Mouse (Mus musculus): ENCODE measurements around the gene Gm42688. TPM values are rescaled to one million over a fixed set of nuclear protein-coding genes. Genes with fewer than 3 reads are reported as not detected.

The Gm42688 gene
- polyA plus RNA-seq, 1 experiment from 2014 or later, result 1.1 TPM

DNA sequence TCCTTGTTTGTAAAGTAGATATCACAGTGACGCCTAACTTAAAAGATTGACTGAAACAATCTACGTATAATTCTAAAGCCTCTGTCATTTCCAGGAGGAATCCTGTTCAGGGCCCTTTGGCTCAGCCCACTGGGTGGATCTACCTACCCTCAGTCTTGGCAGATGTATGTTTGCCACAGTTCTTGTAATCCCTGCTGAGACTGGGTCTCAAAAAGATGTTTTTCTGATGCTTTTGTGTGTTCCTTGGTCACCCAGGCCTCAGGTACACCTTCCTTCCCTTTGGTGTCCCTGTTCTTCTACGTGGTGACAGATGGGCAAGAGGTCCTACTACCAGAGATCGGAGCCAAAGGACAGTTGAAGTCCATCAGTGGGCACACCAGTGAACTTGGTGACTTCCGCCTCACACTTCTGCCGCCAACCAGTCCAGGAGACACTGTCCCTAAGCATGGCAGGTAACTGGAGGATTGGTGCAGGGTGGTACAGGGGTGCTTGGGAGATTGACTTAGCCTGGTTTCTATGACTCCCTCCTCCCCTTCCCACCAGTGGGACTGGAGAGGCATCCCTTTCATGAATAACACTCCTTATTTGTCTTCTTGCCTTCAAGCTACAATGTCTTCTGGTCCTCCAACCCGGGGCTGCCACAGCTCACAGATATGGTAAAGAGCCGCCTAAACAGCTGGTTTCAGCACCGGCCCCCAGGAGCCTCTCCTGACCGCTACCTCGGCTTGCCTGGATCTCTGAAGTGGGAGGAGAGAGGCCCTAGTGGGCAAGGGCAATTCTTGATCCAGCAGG lies 15.2 kb downstream of the Gm42688 start:
- Histone ChIP-seq H3K4me3 (ENCODE audit: low read depth, low read length) (peak overlapping the region; percentile 61), H3K27me3 (replicated peaks; ENCODE audit: control insufficient read depth, insufficient read depth, low read length) (no peaks in the 10 kb centered on the region), H3K27ac (ENCODE audit: low read depth, low read length) (no peak overlapping the region), H3K36me3 (ENCODE audit: control insufficient read depth, insufficient read depth) (peaks cover 14% of the 10 kb centered on the region), H3K4me1 (replicated peaks; ENCODE audit: control insufficient read depth, insufficient read depth, low read length) (0 out of 2 replicates have a peak, but pooled peaks cover 5% of the 10 kb centered on the region), H3K4me2 (replicated peaks; ENCODE audit: low read depth) (peak overlapping the region; percentile 89), H3K9ac (ENCODE audit: low read depth, low read length) (peak overlapping the region; percentile 77), H3K9me3 (ENCODE audit: control insufficient read depth) (no peaks in the 10 kb centered on the region)
- no peak for TF ChIP-seq CTCF (IDR thresholded peaks at IDR 0.05; ENCODE audit: low read depth)
- no peak for ATAC-seq
- 66% methylated on average over 11 of the region's 11 CpGs for WGBS

DNA sequence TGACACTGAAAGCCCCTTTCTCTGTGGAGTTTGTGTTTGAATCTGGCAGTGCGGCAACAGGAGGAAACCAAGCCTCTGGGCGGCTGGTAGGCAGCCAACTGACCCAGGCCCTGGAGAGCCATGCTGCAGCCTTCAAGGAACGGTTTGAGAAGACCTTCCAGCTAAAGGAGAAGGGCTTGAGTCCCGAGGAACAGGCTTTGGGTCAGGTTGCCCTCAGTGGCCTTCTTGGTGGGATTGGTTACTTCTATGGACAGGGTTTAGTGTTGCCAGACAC lies 15.7 kb downstream of the Gm42688 start:
- Histone ChIP-seq H3K27ac (ENCODE audit: low read depth, low read length) (no peak overlapping the region), H3K4me1 (replicated peaks; ENCODE audit: control insufficient read depth, insufficient read depth, low read length) (0 out of 2 replicates have a peak, but pooled peaks cover 5% of the 10 kb centered on the region), H3K9me3 (ENCODE audit: control insufficient read depth) (no peaks in the 10 kb centered on the region), H3K4me3 (ENCODE audit: low read depth, low read length) (no peak overlapping the region), H3K36me3 (ENCODE audit: control insufficient read depth, insufficient read depth) (peaks cover 14% of the 10 kb centered on the region), H3K4me2 (replicated peaks; ENCODE audit: low read depth) (no peak overlapping the region), H3K9ac (ENCODE audit: low read depth, low read length) (no peak overlapping the region), H3K27me3 (replicated peaks; ENCODE audit: control insufficient read depth, insufficient read depth, low read length) (no peaks in the 10 kb centered on the region)
- no peak for TF ChIP-seq CTCF (IDR thresholded peaks at IDR 0.05; ENCODE audit: low read depth)
- WGBS, result 81% methylated on average over 4 of the region's 4 CpGs
- ATAC-seq, result no peak

DNA sequence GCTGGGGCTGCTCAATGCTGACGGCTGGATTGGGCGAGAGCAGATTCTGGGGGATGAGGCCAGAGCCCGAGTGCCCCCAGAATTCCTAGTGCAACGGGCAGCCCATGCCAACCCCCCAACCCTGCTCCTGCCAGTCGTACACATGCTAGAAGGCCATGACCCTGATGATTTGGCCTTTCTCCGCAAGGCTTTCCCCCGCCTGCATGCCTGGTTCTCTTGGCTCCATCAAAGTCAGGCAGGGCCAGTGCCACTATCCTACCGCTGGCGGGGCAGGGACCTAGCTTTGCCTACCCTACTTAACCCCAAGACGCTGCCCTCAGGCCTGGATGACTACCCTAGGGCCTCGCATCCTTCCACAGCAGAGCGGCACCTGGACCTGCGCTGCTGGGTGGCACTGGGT lies 16.2 kb downstream of the Gm42688 start:
- no peak overlapping the region for H3K27ac ChIP-seq (ENCODE audit: low read depth, low read length)
- H3K9ac ChIP-seq (ENCODE audit: low read depth, low read length), result no peak overlapping the region
- no peaks in the 10 kb centered on the region for H3K9me3 ChIP-seq (ENCODE audit: control insufficient read depth)
- H3K27me3 ChIP-seq (replicated peaks; ENCODE audit: control insufficient read depth, insufficient read depth, low read length), result no peaks in the 10 kb centered on the region
- H3K4me3 ChIP-seq (ENCODE audit: low read depth, low read length), result no peak overlapping the region
- H3K36me3 ChIP-seq (ENCODE audit: control insufficient read depth, insufficient read depth), result peaks cover 14% of the 10 kb centered on the region
- H3K4me2 ChIP-seq (replicated peaks; ENCODE audit: low read depth), result no peak overlapping the region
- no peak for TF ChIP-seq CTCF (IDR thresholded peaks at IDR 0.05; ENCODE audit: low read depth)
- no peak for ATAC-seq
- WGBS, result 92% methylated on average over 13 of the region's 13 CpGs
- 0 out of 2 replicates have a peak, but pooled peaks cover 5% of the 10 kb centered on the region for H3K4me1 ChIP-seq (replicated peaks; ENCODE audit: control insufficient read depth, insufficient read depth, low read length)

DNA sequence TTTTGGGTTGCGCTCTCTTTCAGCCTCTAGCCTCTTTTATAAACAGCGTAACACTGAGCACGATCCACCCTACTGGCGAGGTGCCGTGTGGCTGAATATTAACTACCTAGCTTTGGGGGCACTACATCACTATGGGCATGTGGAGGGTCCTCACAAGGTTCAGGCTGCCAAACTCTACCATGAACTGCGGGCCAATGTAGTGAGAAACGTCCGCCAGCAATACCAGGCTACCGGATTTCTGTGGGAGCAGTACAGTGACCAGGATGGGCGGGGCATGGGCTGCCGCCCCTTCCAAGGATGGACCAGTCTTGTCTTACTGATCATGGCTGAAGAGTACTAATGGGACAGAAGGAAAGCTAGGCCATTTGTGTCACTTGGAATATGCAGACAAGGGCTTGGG lies 17.0 kb downstream of the Gm42688 start:
- H3K4me3 ChIP-seq (ENCODE audit: low read depth, low read length), result no peak overlapping the region
- no peak overlapping the region for H3K9ac ChIP-seq (ENCODE audit: low read depth, low read length)
- no peaks in the 10 kb centered on the region for H3K9me3 ChIP-seq (ENCODE audit: control insufficient read depth)
- 75% methylated on average over 11 of the region's 11 CpGs for WGBS
- H3K27ac ChIP-seq (ENCODE audit: low read depth, low read length), result no peak overlapping the region
- no peak overlapping the region for H3K4me2 ChIP-seq (replicated peaks; ENCODE audit: low read depth)
- H3K27me3 ChIP-seq (replicated peaks; ENCODE audit: control insufficient read depth, insufficient read depth, low read length), result no peaks in the 10 kb centered on the region
- no peak for ATAC-seq
- peaks cover 14% of the 10 kb centered on the region for H3K36me3 ChIP-seq (ENCODE audit: control insufficient read depth, insufficient read depth)
- TF ChIP-seq CTCF (IDR thresholded peaks at IDR 0.05; ENCODE audit: low read depth), result no peak
- H3K4me1 ChIP-seq (replicated peaks; ENCODE audit: control insufficient read depth, insufficient read depth, low read length), result 0 out of 2 replicates have a peak, but pooled peaks cover 5% of the 10 kb centered on the region

DNA sequence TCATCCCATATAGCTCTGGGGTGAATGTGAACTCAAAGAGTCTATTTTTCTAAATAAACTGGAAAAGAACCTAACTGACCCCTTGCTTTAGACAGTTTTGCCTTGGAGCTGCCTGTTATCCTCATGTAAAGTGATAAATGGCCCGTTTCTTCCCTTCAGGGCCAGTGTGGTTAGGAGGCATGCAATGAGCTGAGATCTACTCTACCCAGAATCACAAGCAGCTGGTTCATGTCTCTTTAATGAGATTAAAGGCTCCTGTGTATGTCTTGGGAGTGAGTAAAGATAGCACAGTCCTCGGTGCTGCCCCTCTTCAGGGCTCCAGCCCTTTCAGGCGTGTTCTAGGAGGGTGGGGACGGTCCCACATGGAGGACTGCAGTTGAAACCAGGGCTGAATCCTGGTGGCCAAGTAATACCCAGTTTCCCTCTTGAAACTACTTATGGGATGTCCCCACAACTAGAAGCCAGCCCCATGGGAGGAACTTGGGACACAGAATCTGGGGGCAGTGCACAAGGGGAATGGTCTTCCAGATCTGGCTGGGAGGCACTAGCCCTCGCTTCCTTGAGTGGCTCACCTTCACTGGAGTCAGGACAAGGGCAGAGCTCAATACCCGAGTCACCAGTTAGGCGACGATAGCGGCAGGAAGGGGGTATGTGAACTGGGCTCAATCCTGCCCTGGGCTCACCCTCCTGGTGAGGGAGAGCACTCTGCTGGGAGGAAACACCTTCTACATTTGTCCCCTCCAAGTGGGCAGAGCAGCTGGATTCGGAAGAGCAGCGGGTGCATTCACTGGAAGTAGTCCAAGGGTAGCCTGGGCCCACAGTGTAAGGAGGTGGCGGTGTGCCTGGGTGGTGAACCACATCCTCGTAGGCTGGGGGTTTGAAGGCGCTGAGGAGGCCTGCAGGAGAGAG lies 17.7 kb downstream of the Gm42688 start:
- Histone ChIP-seq H3K4me1 (replicated peaks; ENCODE audit: control insufficient read depth, insufficient read depth, low read length) (0 out of 2 replicates have a peak, but pooled peaks cover 5% of the 10 kb centered on the region), H3K4me3 (ENCODE audit: low read depth, low read length) (no peak overlapping the region), H3K9me3 (ENCODE audit: control insufficient read depth) (no peaks in the 10 kb centered on the region), H3K27ac (ENCODE audit: low read depth, low read length) (no peak overlapping the region), H3K36me3 (ENCODE audit: control insufficient read depth, insufficient read depth) (peaks cover 14% of the 10 kb centered on the region), H3K27me3 (replicated peaks; ENCODE audit: control insufficient read depth, insufficient read depth, low read length) (no peaks in the 10 kb centered on the region), H3K4me2 (replicated peaks; ENCODE audit: low read depth) (no peak overlapping the region), H3K9ac (ENCODE audit: low read depth, low read length) (no peak overlapping the region)
- no peak for TF ChIP-seq CTCF (IDR thresholded peaks at IDR 0.05; ENCODE audit: low read depth)
- no peak for ATAC-seq
- 78% methylated on average over 14 of the region's 14 CpGs for WGBS

DNA sequence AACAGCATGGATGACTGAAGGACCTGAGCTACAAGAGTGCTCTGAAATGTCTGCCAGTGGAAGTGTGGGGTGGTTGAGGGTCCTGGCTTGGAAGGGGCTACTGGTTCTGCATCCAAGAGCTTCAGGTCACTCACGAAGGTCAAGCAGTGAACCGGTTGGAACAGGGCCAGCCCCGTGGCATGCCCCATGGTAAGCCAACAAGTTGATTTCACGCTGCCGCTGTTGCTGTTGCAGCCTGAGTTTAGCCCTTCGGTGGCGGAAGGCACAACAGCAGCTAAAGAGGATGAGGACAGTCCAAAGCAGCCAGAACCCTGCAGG lies 18.3 kb downstream of the Gm42688 start:
- ATAC-seq, result no peak
- Histone ChIP-seq H3K27ac (ENCODE audit: low read depth, low read length) (peak overlapping the region; percentile 24; the same call in 1 of the 2 replicates), H3K9me3 (ENCODE audit: control insufficient read depth) (no peaks in the 10 kb centered on the region), H3K9ac (ENCODE audit: low read depth, low read length) (no peak overlapping the region), H3K27me3 (replicated peaks; ENCODE audit: control insufficient read depth, insufficient read depth, low read length) (no peaks in the 10 kb centered on the region), H3K4me2 (replicated peaks; ENCODE audit: low read depth) (no peak overlapping the region), H3K36me3 (ENCODE audit: control insufficient read depth, insufficient read depth) (peaks cover 14% of the 10 kb centered on the region), H3K4me1 (replicated peaks; ENCODE audit: control insufficient read depth, insufficient read depth, low read length) (0 out of 2 replicates have a peak, but pooled peaks cover 8% of the 10 kb centered on the region), H3K4me3 (ENCODE audit: low read depth, low read length) (no peak overlapping the region)
- WGBS, result 74% methylated on average over 7 of the region's 7 CpGs
- no peak for TF ChIP-seq CTCF (IDR thresholded peaks at IDR 0.05; ENCODE audit: low read depth)
